In the genomic region with DNA sequence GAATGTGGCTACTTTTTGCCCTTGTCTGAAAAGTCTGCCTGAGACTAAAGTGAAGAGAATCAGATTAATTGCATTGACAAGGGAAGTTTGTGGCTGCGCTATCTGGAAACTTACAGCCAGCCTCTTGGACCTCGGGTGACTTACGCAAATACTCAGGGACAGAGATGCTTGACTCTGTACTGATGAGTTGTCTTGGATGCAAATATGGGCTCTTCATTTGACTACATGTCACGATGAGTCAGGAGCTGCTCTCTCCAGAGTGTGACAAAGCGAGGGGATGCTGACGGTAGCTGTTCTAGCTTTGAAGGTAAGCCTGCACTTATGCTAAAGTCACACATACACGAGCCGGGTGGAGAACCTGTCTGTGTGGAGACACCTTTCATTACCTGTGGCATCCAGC, we compare ENCODE assay signal across 27 mouse cellular contexts.
"Had no signal": no experiment of that assay in that cellular context is flagged by ENCODE, and none has a peak within 500 bp of the region (broad histone marks: within the 10 kb centered on the region; RNA-seq: fewer than 3 reads in every experiment).

No protein-coding gene starts in this region.

- DNase-seq: cerebellum, adult 8-10 months; cerebellum, adult 9-10 months; cerebellum, adult 9-11 months; cerebellum, postnatal 10 days; cerebellum, postnatal 14 days; cerebellum, postnatal 25 days; cerebellum, postnatal 36 days; embryo, embryonic 11 days; forebrain, postnatal 0 days; gastrocnemius, adult 2 months; gastrocnemius, postnatal 10 days; gastrocnemius, postnatal 14 days; gastrocnemius, postnatal 25 days; gastrocnemius, postnatal 36 days; heart, adult 18-20 months; heart, adult 2 months had no signal

- H3K4me2 ChIP-seq: embryonic facial prominence, embryonic 12.5 days; embryonic facial prominence, embryonic 13.5 days; embryonic facial prominence, embryonic 15.5 days; forebrain, embryonic 12.5 days; forebrain, embryonic 13.5 days; forebrain, embryonic 15.5 days had no signal

- H3K4me3 ChIP-seq: embryonic facial prominence, embryonic 10.5 days; embryonic facial prominence, embryonic 12.5 days; embryonic facial prominence, embryonic 13.5 days; embryonic facial prominence, embryonic 15.5 days; erythroblast, embryonic 14.5 days; forebrain, embryonic 10.5 days; forebrain, embryonic 12.5 days; forebrain, embryonic 13.5 days; forebrain, embryonic 15.5 days; gastrocnemius, adult 2 months; heart, adult 2 months had no signal

- H3K9ac ChIP-seq: embryonic facial prominence, embryonic 12.5 days; embryonic facial prominence, embryonic 13.5 days; embryonic facial prominence, embryonic 15.5 days; forebrain, embryonic 12.5 days; forebrain, embryonic 13.5 days; forebrain, embryonic 15.5 days; forebrain, postnatal 0 days had no signal

- ATAC-seq: forebrain, embryonic 13.5 days; forebrain, embryonic 14.5 days; forebrain, embryonic 15.5 days; forebrain, embryonic 16.5 days; forebrain, postnatal 0 days had no signal

- H3K27ac ChIP-seq: embryonic facial prominence, embryonic 10.5 days; embryonic facial prominence, embryonic 12.5 days; embryonic facial prominence, embryonic 13.5 days; embryonic facial prominence, embryonic 15.5 days; forebrain, embryonic 10.5 days; forebrain, embryonic 12.5 days; forebrain, embryonic 13.5 days; forebrain, embryonic 15.5 days; gastrocnemius, adult 2 months; heart, adult 2 months had no signal

- H3K9me3 ChIP-seq: embryonic facial prominence, embryonic 10.5 days; embryonic facial prominence, embryonic 12.5 days; embryonic facial prominence, embryonic 13.5 days; embryonic facial prominence, embryonic 15.5 days; forebrain, embryonic 10.5 days; forebrain, embryonic 12.5 days; forebrain, embryonic 13.5 days; forebrain, embryonic 15.5 days had no signal

- H3K27me3 ChIP-seq: embryonic facial prominence, embryonic 12.5 days; embryonic facial prominence, embryonic 13.5 days; embryonic facial prominence, embryonic 15.5 days; forebrain, embryonic 13.5 days; forebrain, embryonic 15.5 days had no signal

- H3K36me3 ChIP-seq: embryonic facial prominence, embryonic 10.5 days; embryonic facial prominence, embryonic 12.5 days; embryonic facial prominence, embryonic 13.5 days; embryonic facial prominence, embryonic 15.5 days; forebrain, embryonic 10.5 days; forebrain, embryonic 12.5 days; forebrain, embryonic 15.5 days had no signal
